Mouse (Mus musculus): ENCODE data around the gene Ppp1r37.

The Ppp1r37 gene

DNA sequence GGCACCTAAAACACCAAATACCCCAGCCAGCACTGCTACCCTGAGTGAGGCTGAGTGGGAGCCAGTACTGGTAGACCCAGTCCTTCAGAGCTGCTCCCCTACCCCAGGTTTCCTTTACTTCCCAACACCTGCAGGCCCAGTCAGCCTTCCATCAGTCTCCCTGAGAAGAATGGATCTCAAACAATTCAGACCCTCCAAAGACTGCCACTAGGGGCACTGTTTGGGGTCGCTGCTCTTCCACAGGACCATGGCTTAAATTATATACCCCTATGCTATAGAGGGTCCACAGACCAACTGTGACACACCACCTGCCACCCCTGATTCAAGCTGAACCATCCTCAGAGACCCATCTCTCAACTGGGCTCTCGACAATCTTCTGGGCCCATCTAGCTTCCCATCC lies 3.9 kb downstream of the Ppp1r37 start:
- H3K27me3 ChIP-seq (ENCODE audit: control insufficient read depth, insufficient read depth, low read length, poor library complexity, severe bottlenecking) = no peaks in the 10 kb centered on the region
- H3K36me3 ChIP-seq (ENCODE audit: control insufficient read depth, insufficient read depth, low read length, poor library complexity, severe bottlenecking) = no peaks in the 10 kb centered on the region
- DNase-seq (ENCODE audit: low read depth, low spot score) = peak; percentile 60

DNA sequence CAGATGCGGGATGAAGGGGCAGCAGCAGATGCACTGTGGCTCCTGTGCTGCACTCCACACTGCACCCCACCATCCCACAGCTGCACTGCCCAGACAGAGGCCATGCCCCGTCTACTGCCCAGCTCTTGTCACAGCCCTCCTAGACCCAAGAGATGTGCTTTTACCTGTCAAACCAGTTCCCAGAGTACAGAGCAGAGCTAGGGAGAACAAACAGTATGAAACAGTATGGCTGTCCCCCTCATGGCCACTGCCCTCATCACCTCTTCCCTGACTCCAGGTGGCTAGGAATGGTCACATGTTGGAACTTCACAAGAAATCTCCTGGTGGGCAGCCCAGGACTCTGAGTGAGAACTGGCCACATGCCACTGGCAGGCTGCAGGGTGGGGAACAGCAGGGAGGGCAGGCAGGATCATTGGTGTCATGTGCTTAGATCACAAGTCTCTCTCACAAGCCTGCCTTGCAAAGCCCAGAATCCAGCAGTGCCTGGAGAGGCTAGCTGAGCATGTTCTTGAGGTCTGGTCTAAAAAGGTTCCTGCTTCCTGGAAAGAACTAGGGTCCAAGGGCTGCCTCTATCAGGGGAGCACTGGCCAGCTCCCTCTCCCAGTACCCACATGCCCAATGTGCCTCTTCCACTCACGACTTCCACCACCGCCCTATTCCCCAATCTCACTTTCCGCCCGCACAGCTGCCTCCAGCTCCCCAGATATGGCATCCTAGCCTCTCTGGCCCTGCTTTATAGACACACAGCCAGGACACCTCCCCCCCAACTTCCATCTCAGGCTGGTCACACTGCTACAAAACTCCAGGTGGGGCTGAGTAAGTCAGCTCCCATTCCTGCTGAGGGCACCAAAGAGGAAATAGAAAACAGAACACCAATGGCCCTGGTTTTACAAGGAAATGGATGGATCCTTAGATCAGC lies 4.6 kb downstream of the Ppp1r37 start:
- H3K27me3 ChIP-seq (ENCODE audit: control insufficient read depth, insufficient read depth, low read length, poor library complexity, severe bottlenecking) = no peaks in the 10 kb centered on the region
- no peak for DNase-seq (ENCODE audit: low read depth, low spot score)
- H3K36me3 ChIP-seq (ENCODE audit: control insufficient read depth, insufficient read depth, low read length, poor library complexity, severe bottlenecking) = no peaks in the 10 kb centered on the region

DNA sequence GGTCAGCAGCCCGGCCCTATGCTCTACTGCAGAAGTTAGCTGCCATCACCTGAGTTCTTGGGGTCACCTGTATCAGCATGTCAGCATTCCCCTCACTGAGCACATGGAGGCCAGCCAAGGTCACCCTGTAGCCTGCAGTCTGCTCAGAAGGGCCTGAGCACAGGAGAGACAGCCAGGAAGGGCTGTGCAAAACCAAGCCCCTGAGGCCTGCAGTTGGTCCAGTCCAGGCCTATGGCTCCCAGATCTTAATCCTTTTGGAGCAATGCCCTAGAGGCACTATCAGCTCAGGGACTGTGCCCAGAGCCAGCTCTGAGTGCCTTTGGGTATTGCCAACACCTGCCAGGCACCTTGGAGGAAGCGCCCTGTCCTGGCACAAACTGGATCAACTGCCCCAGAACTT lies 5.8 kb downstream of the Ppp1r37 start:
- Histone ChIP-seq H3K36me3 (ENCODE audit: control insufficient read depth, insufficient read depth, low read length, poor library complexity, severe bottlenecking) (no peaks in the 10 kb centered on the region), H3K27me3 (ENCODE audit: control insufficient read depth, insufficient read depth, low read length, poor library complexity, severe bottlenecking) (no peaks in the 10 kb centered on the region)
- DNase-seq (ENCODE audit: low read depth, low spot score) = no peak

DNA sequence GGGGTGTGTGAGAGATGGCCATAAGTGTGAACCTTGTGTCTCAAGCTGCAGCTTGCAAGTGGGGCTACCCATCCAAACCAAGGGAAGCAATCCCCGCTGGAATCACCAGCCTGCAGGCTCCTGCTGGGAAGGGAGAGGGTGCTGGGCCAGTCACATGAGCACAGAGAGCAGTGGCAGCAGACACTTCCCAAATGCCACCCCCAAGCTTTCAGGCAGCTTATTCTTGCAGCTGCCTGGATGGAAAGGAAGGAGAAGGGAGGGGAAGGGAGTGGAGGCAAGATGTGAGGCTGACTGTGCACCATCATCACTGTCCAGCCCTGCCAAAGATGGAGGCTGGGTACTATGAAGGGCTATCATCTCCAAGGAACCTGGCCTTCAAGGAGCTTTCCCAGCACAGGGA lies 8.7 kb downstream of the Ppp1r37 start:
- H3K36me3 ChIP-seq (ENCODE audit: control insufficient read depth, insufficient read depth, low read length, poor library complexity, severe bottlenecking) = no peaks in the 10 kb centered on the region

DNA sequence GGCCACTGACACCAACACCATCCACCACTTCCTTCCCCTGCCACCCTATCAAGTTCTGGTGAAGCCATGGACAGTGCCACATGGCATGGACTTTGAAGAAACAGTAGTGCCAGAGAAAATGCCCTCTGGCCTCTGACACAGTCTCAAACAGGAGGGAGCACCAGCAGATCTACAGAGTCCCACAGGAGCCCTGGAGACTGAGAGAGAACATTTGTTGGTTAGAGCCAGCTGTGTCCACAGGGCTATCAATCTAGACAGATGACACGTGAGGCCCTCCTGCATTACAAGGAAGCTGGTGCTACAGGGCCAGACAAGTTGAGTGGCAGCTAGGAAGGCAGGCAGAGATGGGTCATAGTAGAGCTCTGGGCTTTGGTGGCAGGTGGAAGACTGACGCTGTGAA lies 10.4 kb downstream of the Ppp1r37 start:
- no peaks in the 10 kb centered on the region for H3K36me3 ChIP-seq (ENCODE audit: control insufficient read depth, insufficient read depth, low read length, poor library complexity, severe bottlenecking)
- H3K27me3 ChIP-seq (ENCODE audit: control insufficient read depth, insufficient read depth, low read length, poor library complexity, severe bottlenecking) = no peaks in the 10 kb centered on the region
- no peak for DNase-seq (ENCODE audit: low read depth, low spot score)

More for the DNA sequence above, 8.7 kb downstream of the Ppp1r37 start:
- H3K27me3 ChIP-seq (ENCODE audit: control insufficient read depth, insufficient read depth, low read length, poor library complexity, severe bottlenecking) = no peaks in the 10 kb centered on the region
- no peak for DNase-seq (ENCODE audit: low read depth, low spot score)

DNA sequence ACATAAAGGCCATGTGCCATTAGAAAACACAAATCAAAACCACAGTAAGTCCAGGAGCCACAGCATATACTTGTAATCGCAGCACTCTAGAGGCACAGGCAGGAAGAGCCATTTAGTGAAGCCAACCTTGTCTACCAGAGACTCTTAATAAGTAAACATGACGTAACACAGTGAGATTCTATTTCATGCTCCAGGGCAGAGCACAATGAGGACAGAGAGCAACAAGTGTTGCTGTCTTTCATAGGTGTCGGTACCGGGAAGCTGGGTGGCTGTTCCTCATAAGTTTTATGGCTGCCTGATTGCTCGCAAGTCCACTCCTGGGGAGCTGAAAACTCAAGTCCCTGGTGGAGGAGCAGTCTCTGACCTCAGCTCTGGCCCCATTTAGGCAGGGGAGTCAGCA lies 11.2 kb downstream of the Ppp1r37 start:
- H3K36me3 ChIP-seq (ENCODE audit: control insufficient read depth, insufficient read depth, low read length, poor library complexity, severe bottlenecking) = no peaks in the 10 kb centered on the region
- DNase-seq (ENCODE audit: low read depth, low spot score) = no peak

DNA sequence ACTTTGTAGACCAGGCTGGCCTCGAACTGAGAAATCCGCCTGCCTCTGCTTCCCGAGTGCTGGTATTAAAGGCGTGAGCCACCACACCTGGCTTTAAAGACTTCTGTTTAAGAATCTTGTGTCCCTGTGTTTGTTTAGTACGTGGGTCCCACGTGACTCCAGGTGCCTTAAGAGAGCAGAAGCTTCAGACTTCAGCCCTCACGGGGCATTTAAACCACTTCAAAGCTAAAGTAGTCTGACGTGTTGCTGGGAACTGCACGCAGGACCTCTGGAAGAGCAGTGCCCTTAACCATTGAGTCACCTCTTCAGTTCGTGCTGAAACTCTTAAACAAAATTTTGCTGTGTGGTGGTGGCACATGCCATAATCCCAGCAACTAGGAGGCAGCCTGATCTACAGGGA lies 13.5 kb downstream of the Ppp1r37 start:
- H3K27me3 ChIP-seq (ENCODE audit: control insufficient read depth, insufficient read depth, low read length, poor library complexity, severe bottlenecking) = no peaks in the 10 kb centered on the region
- DNase-seq (ENCODE audit: low read depth, low spot score) = no peak
- no peaks in the 10 kb centered on the region for H3K36me3 ChIP-seq (ENCODE audit: control insufficient read depth, insufficient read depth, low read length, poor library complexity, severe bottlenecking)

More for the DNA sequence above, 11.2 kb downstream of the Ppp1r37 start:
- no peaks in the 10 kb centered on the region for H3K27me3 ChIP-seq (ENCODE audit: control insufficient read depth, insufficient read depth, low read length, poor library complexity, severe bottlenecking)

DNA sequence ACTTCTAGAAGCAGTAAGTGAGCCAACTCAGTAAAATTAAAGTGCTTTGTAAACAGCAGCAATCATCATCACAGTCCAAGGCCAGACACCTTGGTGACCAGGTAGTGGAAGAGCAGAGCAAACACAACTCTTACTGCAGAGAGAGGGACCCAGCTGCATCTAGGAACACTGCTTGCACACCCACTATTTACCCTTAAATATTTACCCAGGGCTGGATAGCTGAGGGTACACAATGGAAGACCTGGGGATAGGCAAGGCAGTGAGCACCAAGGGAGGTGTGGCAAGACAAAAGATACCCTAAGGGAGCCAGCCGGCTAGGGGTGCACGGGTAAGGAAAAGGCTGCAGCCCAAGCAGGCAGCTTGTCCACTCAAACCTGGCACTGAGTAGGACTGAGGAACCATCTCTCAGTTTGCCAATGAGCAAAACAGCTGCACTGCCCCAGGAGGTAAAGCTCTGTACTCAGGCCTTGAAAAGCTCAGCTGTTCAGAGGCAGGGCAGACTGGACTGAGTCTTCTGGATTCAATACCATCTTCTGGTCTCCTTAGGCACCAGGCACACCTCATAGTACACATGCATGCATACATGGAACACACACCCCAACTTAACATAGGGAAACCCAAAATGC lies 15.4 kb downstream of the Ppp1r37 start:
- H3K36me3 ChIP-seq (ENCODE audit: control insufficient read depth, insufficient read depth, low read length, poor library complexity, severe bottlenecking) = no peaks in the 10 kb centered on the region
- no peaks in the 10 kb centered on the region for H3K27me3 ChIP-seq (ENCODE audit: control insufficient read depth, insufficient read depth, low read length, poor library complexity, severe bottlenecking)
- DNase-seq (ENCODE audit: low read depth, low spot score) = no peak

DNA sequence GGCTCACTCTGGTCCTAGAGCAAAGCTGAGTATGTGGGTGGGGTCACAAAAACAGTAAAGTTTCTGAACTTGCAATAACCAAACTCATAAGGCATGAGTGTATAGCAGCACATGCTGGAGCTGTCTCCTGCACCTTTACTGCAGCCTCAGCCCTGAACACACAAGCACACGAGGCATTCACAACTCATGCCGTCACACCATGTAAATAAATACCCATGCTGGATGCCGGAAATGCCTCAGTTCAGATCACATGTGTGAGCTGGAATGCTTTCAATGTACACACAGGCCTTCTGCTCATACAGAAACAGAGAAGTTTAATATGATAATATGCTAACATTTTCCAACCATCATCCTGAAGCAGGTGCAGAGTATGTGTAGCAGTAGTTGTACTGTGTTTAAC lies 16.9 kb downstream of the Ppp1r37 start:
- no peaks in the 10 kb centered on the region for H3K36me3 ChIP-seq (ENCODE audit: control insufficient read depth, insufficient read depth, low read length, poor library complexity, severe bottlenecking)
- H3K27me3 ChIP-seq (ENCODE audit: control insufficient read depth, insufficient read depth, low read length, poor library complexity, severe bottlenecking) = no peaks in the 10 kb centered on the region

DNA sequence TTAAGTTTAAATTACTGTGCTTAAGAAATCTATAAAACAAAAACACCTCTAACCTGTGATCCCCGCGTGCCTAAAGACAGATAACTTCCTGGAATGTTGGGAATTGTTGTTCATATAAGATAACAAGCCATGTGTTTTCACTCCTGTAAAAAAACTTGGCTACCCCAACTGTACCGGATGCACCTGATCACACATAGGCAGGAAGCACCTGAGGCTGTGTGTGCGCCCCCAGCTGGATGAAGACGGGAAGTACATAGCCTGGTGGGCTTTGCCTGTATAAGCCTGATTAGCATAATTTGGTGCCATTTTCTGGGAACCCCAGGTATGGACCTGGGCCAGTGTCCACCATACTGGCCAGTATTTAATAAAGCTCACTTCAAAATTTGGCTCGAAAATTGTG lies 19.3 kb downstream of the Ppp1r37 start:
- peak; percentile 68 for DNase-seq (ENCODE audit: low read depth, low spot score)
- Histone ChIP-seq H3K27me3 (ENCODE audit: control insufficient read depth, insufficient read depth, low read length, poor library complexity, severe bottlenecking) (no peaks in the 10 kb centered on the region), H3K36me3 (ENCODE audit: control insufficient read depth, insufficient read depth, low read length, poor library complexity, severe bottlenecking) (no peaks in the 10 kb centered on the region)

More for the DNA sequence above, 16.9 kb downstream of the Ppp1r37 start:
- DNase-seq (ENCODE audit: low read depth, low spot score) = no peak

DNA sequence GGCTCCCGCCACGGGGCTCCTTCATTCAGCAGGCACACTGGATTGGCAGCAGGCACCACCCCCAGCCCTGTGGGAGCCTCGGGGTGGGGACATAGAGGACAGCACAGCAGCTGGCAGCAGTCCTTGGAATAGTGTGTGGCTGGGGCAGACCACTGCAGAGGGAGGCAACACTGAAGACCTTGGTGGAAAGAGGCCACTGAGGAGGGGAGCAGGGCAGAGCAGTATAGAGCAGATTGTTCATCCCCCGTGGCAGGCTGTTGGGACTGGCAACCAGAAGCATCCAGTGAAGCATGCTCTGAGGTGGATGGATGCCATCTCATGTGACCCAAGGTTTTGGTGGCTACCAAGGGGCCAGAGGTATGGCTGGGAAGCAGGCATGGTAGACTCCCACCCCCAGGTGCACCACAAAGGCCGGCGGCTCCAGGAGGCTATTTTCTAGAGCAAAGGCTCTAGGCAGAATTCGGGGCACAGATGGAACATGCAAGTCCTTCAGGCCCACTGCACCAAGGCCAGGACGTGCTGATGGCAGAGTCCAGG lies 20.7 kb downstream of the Ppp1r37 start:
- no peaks in the 10 kb centered on the region for H3K36me3 ChIP-seq (ENCODE audit: control insufficient read depth, insufficient read depth, low read length, poor library complexity, severe bottlenecking)
- DNase-seq (ENCODE audit: low read depth, low spot score) = no peak
- no peaks in the 10 kb centered on the region for H3K27me3 ChIP-seq (ENCODE audit: control insufficient read depth, insufficient read depth, low read length, poor library complexity, severe bottlenecking)

DNA sequence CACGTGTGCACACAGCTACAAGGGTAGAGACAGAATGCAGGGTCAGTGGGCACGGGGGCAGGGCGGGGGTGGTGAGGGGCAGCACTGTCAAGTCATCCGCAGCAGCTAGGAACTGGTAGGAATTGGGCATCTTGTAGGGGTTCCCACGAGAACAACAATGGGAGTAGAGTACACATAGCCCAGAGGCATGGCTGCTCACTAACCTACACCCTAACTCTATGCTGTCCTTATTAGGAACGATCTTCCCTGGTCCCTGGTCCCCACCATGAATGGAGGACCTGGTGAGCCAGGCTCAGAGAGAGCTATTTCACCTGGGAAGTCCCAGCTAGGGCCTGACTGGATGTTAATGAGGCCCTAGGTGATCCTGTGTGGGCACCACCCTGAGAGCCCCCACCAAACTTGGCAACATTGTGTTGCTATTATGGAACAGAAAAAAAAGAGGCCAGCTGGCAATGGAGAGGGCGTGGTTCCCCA lies 21.2 kb downstream of the Ppp1r37 start:
- no peak for DNase-seq (ENCODE audit: low read depth, low spot score)
- no peaks in the 10 kb centered on the region for H3K27me3 ChIP-seq (ENCODE audit: control insufficient read depth, insufficient read depth, low read length, poor library complexity, severe bottlenecking)
- H3K36me3 ChIP-seq (ENCODE audit: control insufficient read depth, insufficient read depth, low read length, poor library complexity, severe bottlenecking) = no peaks in the 10 kb centered on the region

DNA sequence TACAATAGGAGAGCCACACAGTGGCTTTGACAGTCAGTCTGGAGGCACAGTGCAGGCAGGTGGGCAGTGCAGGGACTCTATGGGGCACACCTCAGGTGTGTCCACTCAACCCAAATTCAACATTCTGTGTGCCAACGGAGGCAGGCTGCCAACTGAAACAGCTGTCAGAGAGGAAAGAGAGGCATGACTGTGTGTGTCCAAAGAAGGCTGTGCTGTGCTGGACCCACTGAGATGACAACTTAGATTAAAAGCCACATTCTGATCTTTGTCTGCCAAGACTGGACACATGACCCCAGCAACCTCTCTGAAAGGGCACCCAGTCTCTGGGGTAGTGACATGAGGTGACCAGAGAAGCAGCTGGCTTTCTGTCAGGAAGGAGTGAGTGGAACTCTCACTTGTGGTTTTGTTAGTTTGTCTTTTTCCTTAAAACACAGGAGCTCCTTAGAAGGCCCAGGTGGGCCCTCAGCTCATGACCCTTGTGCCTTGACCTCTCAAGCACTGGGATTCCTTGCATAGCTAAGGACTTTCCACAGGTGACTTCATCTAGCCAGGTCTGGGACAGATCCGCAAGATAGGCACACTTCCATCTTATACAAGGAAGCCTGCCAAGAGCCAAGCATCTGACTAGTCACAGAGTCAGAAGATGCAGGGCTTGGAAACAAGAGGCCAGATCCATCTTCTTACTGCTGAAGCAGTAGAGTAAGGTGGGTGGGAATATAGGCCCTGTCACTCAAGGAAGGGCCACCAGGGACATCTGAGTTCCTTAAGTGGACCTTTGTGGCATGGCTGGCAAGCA lies 21.9 kb downstream of the Ppp1r37 start:
- no peak for DNase-seq (ENCODE audit: low read depth, low spot score)
- no peaks in the 10 kb centered on the region for H3K27me3 ChIP-seq (ENCODE audit: control insufficient read depth, insufficient read depth, low read length, poor library complexity, severe bottlenecking)
- H3K36me3 ChIP-seq (ENCODE audit: control insufficient read depth, insufficient read depth, low read length, poor library complexity, severe bottlenecking) = no peaks in the 10 kb centered on the region

DNA sequence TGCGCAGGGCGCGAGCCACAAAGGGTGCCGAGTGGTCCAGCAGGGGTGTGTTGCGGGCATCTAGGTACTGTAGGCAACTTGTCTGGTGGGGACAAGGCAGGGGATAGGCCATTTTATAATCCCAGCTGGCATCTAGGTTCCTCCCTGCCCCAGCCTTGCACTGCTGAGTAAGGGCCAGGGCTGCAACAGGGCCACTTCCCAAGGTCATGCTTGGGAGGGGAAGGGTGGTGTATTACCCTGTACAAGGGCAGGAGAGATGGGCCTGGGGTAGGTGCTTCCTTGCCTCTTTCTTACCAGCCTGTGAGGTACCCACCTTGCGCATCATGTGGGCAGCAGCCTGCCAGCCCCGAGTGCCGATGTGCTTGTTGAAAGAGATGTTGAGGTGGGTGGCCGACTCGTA lies 28.2 kb downstream of the Ppp1r37 start:
- no peak for DNase-seq (ENCODE audit: low read depth, low spot score)
- no peaks in the 10 kb centered on the region for H3K27me3 ChIP-seq (ENCODE audit: control insufficient read depth, insufficient read depth, low read length, poor library complexity, severe bottlenecking)

More for the DNA sequence above, 28.2 kb downstream of the Ppp1r37 start:
- H3K36me3 ChIP-seq (ENCODE audit: control insufficient read depth, insufficient read depth, low read length, poor library complexity, severe bottlenecking) = peaks cover 4% of the 10 kb centered on the region

All from splenic B cell, adult 2 months (primary cell).